8 mouse cellular contexts compared by ENCODE assay signal in the genomic region with DNA sequence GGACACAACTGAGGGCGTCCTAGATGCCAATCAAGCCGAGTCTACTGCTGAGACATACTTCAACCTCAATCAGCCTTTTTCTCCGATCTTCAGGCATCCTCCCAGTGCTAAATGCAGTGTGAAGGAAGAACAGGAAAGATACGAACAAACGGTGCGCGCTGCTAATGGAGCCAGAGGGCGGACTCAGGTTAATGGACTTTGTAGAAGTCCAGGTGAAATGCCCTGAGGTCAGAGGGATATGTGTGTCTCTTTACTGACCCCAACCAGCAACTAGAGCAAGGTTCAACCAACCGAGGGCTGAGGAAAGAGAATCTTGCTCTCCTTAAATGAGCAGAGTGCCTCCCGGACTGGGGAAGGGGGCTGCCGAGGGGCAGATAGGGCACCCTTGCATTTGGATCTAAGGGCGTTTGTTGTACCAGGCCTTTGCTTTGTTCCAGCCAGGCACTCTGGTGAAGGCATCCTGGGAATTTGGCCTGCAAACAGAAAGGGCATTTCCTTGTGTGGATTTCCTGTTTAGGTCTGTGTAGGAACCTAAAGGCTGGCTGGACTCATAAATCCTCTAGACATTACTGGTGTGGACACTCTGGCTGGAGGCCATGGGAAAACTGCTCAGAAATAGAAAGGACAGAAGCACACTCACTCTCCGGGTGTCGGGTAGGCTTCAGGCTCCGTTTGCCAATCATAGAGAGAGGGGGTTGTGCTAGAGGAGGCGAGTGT.
DNase-seq lines count a peak whose midpoint lies in the region; ATAC-seq lines count a peak whose summit lies in the region.

No protein-coding gene starts in this region.

- no peak overlapping the region for H3K4me2 ChIP-seq in intestine, embryonic 15.5 days (replicated peaks)
- H3K4me2 ChIP-seq in liver, embryonic 16.5 days (ENCODE audit: low read depth, low read length) = no peak overlapping the region

- no peaks in the 10 kb centered on the region for H3K27me3 ChIP-seq in intestine, embryonic 15.5 days (replicated peaks)
- no peaks in the 10 kb centered on the region for H3K27me3 ChIP-seq in liver, embryonic 16.5 days (ENCODE audit: control insufficient read depth, insufficient read depth, low read depth, low read length)

- H3K9ac ChIP-seq in intestine, embryonic 15.5 days = no peak overlapping the region
- H3K9ac ChIP-seq in liver, embryonic 16.5 days (ENCODE audit: low read depth, low read length) = no peak overlapping the region

- no peaks in the 10 kb centered on the region for H3K36me3 ChIP-seq in intestine, embryonic 15.5 days
- H3K36me3 ChIP-seq in liver, embryonic 16.5 days (ENCODE audit: control insufficient read depth, insufficient read depth) = no peaks in the 10 kb centered on the region

- H3K4me3 ChIP-seq in intestine, embryonic 15.5 days (replicated peaks) = no peak overlapping the region
- no peak overlapping the region for H3K4me3 ChIP-seq in liver, embryonic 16.5 days (ENCODE audit: low read depth, low read length)

- WGBS in intestine, embryonic 15.5 days = 53% methylated on average over 16 of the region's 16 CpGs
- 56% methylated on average over 16 of the region's 16 CpGs for WGBS in liver, embryonic 16.5 days (ENCODE audit: insufficient replicate concordance)

- H3K9me3 ChIP-seq in intestine, embryonic 15.5 days = no peaks in the 10 kb centered on the region
- no peaks in the 10 kb centered on the region for H3K9me3 ChIP-seq in liver, embryonic 16.5 days (replicated peaks; ENCODE audit: control insufficient read depth, low read length)

- intact Hi-C loops in left cerebral cortex, postnatal 4 days (cut with DNase I) = no loop called here

- peak overlapping the region; percentile 58 for H3K27ac ChIP-seq in intestine, embryonic 15.5 days
- H3K27ac ChIP-seq in liver, embryonic 16.5 days (ENCODE audit: low read length) = 0 out of 2 replicates have a peak overlapping the region, but pooled peaks have one; percentile 5

- DNase-seq in adipocyte (ENCODE audit: low spot score) = peak; percentile 61
- peak; percentile 6 to 27 for DNase-seq in adrenal gland, postnatal 4 days (ENCODE audit: low spot score in 2 of 2)
- DNase-seq in layer of hippocampus, adult 9-10 months (ENCODE audit: low spot score) = no peak
- no peak for DNase-seq in thymus, postnatal 10 days (ENCODE audit: low spot score in 2 of 2)
- DNase-seq in left cerebral cortex, postnatal 4 days = no peak

- H3K4me1 ChIP-seq in intestine, embryonic 15.5 days (replicated peaks) = peaks cover 9% of the 10 kb centered on the region; the same call in 1 of the 2 replicates
- H3K4me1 ChIP-seq in liver, embryonic 16.5 days (ENCODE audit: control insufficient read depth, low read depth, low read length) = no peaks in the 10 kb centered on the region; the same call in 1 of the 2 replicates

- ATAC-seq in intestine, embryonic 15.5 days = peak; percentile 53
- 0 out of 2 replicates have a peak, but pooled peaks have one; percentile 24 for ATAC-seq in liver, embryonic 16.5 days (ENCODE audit: low read depth)
- no peak for ATAC-seq in erythroid progenitor cell, adult 5-6 weeks (replicated peaks; ENCODE audit: low FRiP score, poor library complexity, severe bottlenecking)

Comparison
In these comparisons a context has a peak if more than half of its experiments do, and no peak if none do; other contexts are left out.
1. DNase-seq: peak in adipocyte (single experiment) and adrenal gland, postnatal 4 days (2 of 2); none in layer of hippocampus, adult 9-10 months (single experiment), thymus, postnatal 10 days (0 of 2) and left cerebral cortex, postnatal 4 days (single experiment).